Mouse (Mus musculus) large intestine, adult 2 months (tissue): ENCODE data around the gene Tmem79. TPM values are rescaled to one million over a fixed set of nuclear protein-coding genes. Genes with fewer than 3 reads are reported as not detected.
"Not testable (repeated sequence)": the region's sequence is repeated elsewhere in the genome, so short reads cannot be mapped to it uniquely, and the experiment has no call there.

Experiments
- DNase-seq: peaks from one replicate; pipeline ENCODE4 v3.0.0-alpha.2; 2012; ENCODE audit warnings: low read depth, low spot score
- WGBS: fragments of 180-500 bp; shearing (Covaris S2); methylation state at CpG from one replicate; pipeline ENCODE4 v1.1.7; 2018; 5-methylcytosine and 5-hydroxymethylcytosine counted together
- polyA plus RNA-seq: library from polyadenylated mRNA; depleted of rRNA; stranded (reverse); fragments of >200 nt; gene quantifications from 2 replicates; pipeline ENCODE4 v1.2.3, GENCODE M21; 2012; rRNA removed

The Tmem79 gene
- 30.3 and 41.6 TPM in 2 replicates for polyA plus RNA-seq

DNA sequence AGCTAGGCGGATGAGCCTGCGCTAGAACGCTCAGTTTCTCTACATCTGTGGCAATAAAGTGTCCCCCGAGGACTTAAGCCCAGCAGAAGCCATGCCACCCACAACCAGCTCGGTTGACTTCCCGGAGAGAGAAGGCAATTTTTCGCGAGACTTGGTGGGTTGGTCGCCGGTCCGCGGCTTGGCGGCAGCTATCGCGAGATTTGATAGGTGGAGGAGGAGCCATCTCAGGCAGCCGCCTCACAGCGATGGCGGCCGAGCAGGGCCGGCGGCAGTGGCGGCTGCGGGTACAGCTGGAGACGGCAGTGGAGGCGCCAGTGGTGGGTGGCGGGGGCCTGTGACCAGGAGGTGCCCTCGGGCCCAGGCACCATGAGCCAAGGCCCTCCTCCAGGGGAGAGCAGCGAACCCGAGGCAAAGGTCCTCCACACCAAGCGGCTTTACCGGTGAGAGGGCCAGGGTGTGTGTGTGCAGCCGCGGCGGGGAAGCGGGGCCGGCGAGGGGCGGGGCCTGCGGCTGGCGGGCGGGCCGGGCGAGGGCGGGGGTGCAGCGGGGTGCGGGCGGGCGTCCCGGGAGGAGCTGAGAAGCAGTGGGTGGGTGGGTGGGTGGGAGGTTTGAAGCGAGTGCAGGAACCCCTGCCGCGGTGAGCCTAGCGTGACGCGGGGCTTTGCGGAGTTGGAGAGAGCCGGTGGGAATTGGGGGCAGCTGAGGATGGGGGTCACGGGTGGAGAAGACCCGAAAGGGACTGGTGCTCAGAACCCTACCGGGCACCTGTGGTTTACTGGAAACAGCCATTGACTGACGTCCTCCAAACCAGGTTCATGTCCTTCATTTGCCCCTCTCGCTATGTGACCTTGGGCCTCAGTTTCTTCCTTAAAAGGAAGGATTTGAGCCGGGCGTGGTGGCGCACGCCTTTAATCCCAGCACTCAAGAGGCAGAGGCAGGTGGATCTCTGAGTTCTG is at the start of gene Tmem79, which contains the start of gene Smg5:
Tmem79 (minus strand) TSS at position 91 of the 956 bp plus-strand sequence.
Smg5 (plus strand) TSS at position 203 of the 956 bp plus-strand sequence.
- 1% methylated on average over 65 of the region's 66 CpGs for WGBS
- DNase-seq: peak; percentile 81

DNA sequence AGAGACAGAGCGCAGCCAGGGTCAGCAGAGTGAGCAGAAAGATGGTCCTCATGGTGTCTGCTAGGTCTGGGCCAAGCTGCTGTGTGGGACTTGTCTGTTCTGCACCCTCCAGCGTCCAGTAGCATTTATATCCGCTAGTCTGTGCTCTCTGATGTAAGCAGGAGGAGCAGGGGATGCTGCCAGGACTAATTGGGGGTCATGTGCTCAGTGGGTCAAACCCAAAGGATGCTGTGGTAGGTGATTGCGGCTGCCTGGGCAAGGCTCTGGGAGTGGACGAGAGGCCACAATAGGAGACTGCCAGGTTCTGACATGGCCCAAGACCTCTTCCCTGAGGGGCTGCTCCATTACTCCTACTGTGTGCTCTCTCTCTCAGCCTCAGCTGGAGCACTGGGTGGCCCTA is 48.4 kb upstream of the Tmem79 start, which contains the start of gene Bglap:
Bglap (minus strand) TSS at position 101 of the 400 bp plus-strand sequence.
- 71% methylated on average over 5 of the region's 5 CpGs for WGBS
- no peak for DNase-seq

DNA sequence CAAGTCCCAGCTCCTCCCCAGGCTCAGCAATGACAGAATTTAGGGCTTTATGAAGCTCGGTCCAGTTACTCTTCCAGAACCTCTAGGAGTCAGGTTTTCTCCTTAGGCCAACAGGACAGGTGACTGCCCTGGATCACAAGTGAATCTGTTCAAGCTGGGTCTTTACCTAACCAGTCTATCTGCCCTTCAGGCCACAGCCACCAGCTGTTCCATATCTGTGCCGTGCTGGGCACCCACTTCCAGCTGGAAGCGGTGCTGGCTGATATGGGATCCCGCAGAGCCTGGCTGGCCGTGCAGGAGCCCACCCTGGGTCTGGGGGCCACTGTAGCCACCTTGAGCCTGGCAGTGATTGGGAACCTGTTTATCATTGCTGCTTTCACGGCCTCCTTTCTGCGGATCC is 46.4 kb upstream of the Tmem79 start:
- WGBS: 50% methylated on average over 2 of the region's 7 CpGs
- not testable (repeated sequence) for DNase-seq

DNA sequence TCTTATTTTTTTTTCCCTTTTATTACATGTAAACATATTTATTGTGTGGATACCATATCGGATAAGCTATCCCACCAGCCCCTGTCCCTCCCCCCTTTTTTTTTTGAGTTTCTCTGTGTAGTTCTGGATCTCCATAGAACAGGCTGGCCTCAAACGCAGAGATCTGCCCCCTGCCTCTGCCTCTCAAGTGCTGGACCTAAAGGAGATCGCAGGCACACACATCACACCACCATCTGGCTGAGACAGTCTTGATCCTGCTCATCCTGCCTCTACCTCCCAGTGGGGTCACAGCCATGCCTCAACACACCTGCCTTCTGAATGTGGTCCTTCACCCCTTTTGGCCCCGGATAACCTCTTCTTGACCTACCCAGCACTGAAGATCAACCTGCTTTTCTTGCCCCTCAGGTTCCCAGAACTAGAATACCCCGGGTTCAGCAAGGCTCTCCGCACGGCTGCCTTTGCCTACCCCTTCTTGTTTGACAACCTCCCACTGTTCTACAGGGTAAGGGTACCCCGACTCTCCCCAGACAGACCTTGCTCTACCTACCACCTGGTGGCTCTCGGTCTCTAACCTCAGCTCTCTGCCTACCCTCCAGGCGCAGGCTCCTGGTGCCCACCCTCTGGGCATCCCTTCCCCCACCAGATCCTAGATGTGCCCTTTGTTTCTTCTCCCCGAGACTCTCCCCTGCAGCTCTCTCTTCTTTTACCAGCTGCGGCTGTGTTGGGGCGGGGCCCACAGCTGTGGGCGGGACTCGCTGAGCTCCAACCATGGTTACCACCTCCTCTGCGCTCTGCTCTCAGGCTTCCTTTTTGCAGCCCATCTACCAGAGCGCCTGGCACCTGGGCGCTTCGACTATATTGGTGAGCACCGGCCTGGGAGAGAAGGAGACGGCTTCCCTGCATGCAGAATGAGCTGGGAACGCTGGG is 45.7 kb upstream of the Tmem79 start:
- DNase-seq: not testable (repeated sequence)
- WGBS: 11% methylated on average over 22 of the region's 22 CpGs

DNA sequence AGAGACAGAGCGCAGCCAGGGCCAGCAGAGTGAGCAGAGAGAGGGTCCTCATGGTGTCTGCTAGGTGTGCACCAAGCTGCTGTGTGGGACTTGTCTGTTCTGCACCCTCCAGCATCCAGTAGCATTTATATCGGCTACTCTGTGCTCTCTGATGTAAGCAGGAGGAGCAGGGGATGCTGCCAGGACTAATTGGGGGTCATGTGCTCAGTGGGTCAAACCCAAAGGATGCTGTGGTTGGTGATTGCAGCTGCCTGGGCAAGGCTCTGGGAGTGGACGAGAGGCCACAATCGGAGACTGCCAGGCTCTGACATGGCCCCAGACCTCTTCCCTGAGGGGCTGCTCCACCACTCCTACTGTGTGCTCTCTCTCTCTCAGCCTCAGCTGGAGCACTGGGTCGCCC is 42.7 kb upstream of the Tmem79 start, which contains the start of gene Bglap2:
Bglap2 (minus strand) TSS at position 101 of the 400 bp plus-strand sequence.
- DNase-seq: not testable (repeated sequence)
- 81% methylated on average over 5 of the region's 5 CpGs for WGBS

DNA sequence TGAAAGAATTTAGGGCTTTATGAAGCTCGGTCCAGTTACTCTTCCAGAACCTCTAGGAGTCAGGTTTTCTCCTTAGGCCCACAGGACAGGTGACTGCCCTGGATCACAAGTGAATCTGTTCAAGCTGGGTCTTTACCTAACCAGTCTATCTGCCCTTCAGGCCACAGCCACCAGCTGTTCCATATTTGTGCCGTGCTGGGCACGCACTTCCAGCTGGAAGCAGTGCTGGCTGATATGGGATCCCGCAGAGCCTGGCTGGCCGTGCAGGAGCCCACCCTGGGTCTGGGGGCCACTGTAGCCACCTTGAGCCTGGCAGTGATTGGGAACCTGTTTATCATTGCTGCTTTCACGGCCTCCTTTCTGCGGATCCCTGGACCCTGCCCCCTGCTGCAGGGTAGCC is 40.7 kb upstream of the Tmem79 start:
- WGBS: 40% methylated on average over 6 of the region's 7 CpGs
- not testable (repeated sequence) for DNase-seq

DNA sequence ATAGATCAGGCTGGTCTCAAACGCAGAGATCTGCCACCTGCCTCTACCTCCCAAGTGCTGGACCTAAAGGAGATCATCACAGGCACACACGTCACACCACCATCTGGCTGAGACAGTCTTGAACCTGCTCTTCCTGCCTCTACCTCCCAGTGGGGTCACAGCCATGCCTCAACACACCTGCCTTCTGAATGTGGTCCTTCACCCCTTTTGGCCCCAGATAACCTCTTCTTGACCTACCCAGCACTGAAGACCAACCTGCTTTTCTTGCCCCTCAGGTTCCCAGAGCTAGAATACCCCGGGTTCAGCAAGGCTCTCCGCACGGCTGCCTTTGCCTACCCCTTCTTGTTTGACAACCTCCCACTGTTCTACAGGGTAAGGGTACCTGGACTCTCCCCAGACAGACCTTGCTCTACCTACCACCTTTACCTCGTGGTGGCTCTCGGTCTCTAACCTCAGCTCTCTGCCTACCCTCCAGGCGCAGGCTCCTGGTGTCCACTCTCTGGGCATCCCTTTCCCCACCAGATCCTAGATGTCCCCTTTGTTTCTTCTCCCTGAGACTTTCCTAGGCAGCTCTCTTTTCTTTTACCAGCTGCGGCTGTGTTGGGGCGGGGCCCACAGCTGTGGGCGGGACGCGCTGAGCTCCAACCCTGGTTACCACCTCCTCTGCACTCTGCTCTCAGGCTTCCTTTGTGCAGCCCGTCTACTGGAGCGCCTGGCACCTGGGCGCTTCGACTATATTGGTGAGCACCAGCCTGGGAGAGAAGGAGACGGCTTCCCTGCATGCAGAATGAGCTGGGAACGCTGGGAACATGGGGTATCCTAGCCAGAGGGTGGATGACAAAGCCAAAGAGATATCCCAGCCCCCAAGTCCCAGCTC is 40.0 kb upstream of the Tmem79 start:
- peak; percentile 21 for DNase-seq
- WGBS: 13% methylated on average over 19 of the region's 19 CpGs

DNA sequence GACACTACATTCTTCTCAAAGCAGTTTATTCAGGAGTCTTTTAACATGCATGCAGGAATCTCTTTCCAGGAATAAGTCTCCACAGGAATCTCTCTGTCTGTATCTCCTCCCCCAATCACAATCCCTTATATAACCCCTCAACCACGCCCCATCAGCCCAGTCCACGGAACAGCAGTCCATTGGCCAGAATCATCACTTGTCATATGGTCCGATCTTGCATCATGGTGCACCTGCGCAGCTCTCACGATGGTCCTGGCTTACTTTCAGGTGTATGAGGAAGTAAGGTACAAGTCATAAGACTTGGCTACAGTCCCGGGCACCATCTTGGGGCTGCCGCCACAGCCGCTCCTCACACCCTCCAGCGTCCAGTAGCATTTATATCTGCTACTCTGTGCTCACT is 36.7 kb upstream of the Tmem79 start, which contains the start of gene Bglap3:
Bglap3 (minus strand) TSS at position 101 of the 400 bp plus-strand sequence.
- 71% methylated on average over 9 of the region's 9 CpGs for WGBS
- DNase-seq: not testable (repeated sequence)

DNA sequence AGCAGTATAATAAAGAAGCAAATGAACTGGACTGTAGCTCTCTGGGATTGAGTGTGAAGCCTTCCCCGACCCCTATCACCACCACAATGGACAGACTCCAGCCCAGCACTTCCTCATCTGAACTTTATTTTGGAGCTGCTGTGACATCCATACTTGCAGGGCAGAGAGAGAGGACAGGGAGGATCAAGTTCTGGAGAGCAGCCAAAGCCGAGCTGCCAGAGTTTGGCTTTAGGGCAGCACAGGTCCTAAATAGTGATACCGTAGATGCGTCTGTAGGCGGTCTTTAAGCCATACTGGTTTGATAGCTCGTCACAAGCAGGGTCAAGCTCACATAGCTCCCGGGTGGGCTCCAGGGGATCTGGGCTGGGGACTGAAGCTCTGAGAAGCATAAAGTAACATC is 32.6 kb upstream of the Tmem79 start:
- WGBS: 89% methylated on average over 7 of the region's 7 CpGs
- DNase-seq: not testable (repeated sequence)

DNA sequence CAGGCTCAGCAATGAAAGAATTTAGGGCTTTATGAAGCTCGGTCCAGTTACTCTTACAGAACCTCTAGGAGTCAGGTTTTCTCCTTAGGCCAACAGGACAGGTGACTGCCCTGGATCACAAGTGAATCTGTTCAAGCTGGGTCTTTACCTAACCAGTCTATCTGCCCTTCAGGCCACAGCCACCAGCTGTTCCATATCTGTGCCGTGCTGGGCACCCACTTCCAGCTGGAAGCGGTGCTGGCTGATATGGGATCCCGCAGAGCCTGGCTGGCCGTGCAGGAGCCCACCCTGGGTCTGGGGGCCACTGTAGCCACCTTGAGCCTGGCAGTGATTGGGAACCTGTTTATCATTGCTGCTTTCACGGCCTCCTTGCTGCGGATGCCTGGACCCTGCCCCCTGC is 31.6 kb upstream of the Tmem79 start:
- WGBS: 71% methylated on average over 4 of the region's 7 CpGs

DNA sequence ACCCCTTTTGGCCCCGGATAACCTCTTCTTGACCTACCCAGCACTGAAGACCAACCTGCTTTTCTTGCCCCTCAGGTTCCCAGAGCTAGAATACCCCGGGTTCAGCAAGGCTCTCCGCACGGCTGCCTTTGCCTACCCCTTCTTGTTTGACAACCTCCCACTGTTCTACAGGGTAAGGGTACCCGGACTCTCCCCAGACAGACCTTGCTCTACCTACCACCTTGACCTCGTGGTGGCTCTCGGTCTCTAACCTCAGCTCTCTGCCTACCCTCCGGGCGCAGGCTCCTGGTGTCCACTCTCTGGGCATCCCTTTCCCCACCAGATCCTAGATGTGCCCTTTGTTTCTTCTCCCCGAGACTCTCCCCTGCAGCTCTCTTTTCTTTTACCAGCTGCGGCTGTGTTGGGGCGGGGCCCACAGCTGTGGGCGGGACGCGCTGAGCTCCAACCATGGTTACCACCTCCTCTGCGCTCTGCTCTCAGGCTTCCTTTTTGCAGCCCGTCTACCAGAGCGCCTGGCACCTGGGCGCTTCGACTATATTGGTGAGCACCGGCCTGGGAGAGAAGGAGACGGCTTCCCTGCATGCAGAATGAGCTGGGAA is 31.0 kb upstream of the Tmem79 start:
- 7% methylated on average over 22 of the region's 22 CpGs for WGBS
- DNase-seq: not testable (repeated sequence)

More for the DNA sequence above, 31.6 kb upstream of the Tmem79 start:
- DNase-seq: not testable (repeated sequence)

DNA sequence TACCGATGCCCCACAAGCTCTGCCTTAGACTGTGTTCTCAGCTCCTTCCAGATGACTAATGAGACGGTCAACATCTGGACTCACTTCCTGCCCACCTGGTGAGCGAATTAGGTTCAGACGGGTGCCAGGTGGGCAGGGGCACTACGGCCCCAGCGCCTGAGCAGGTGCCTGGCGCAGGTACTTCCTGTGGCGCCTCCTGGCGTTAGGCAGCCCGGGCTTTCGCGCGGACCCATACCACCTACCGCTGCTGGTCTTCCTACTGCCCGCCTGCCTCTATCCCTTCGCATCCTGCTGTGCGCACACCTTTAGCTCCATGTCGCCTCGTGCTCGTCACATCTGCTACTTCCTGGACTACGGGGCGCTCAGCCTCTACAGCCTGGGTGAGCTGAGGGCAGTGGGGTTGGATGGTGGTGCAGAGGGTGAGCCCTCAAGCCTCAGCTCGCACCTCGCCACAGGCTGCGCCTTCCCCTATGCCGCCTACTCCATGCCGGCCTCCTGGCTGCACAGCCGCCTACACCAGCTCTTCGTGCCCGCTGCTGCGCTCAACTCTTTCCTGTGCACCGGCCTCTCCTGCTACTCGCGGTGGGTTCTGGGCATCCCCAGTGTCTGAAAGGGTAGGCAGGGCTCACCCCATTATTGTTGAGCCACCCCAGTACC is 29.9 kb upstream of the Tmem79 start:
- WGBS: 58% methylated on average over 33 of the region's 34 CpGs
- DNase-seq: no peak

DNA sequence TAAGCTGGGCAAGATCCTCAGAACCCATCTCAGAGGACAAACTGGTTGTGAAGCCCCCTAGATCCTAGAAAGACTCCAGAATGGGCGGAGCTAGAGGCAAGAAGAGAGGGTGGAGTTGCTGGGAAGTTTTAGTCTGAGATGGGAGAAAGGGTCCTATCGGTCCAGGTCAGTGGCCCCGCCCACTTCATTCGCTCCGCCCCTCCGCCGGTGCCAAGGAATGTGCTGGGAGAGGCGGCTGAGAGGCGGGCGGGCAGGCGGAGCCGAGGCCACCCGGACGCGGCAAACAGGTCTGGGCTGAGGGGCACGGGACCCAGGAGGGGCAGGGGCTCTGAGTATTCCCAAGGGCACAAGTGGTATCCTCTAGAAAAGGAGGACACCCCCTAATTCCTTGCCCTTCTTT is 28.4 kb upstream of the Tmem79 start, which contains the start of gene Paqr6:
Paqr6 (plus strand) TSS at position 248 of the 400 bp plus-strand sequence.
- 8% methylated on average over 16 of the region's 16 CpGs for WGBS
- DNase-seq: no peak

DNA sequence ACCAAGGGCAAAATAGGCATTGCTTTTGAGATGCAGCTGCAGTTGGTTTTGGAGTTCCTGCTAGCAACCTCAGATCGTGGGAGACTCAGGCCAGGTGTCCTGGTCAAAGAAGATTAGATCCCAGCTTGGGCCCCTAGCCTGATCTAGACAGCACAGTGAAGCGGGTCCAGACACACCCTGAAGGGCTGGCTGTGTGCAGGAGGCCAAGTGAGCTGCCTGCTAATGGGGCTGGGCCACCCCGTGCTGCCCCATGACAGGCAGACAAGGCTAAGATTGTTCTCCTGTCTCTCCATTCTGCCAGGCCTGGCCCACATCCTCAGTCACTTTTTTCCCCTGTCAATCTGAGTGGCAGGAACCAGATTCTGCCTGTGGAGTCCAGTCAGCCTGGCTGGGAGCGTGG is 27.8 kb upstream of the Tmem79 start:
- no peak for DNase-seq
- WGBS: 34% methylated on average over 4 of the region's 4 CpGs

DNA sequence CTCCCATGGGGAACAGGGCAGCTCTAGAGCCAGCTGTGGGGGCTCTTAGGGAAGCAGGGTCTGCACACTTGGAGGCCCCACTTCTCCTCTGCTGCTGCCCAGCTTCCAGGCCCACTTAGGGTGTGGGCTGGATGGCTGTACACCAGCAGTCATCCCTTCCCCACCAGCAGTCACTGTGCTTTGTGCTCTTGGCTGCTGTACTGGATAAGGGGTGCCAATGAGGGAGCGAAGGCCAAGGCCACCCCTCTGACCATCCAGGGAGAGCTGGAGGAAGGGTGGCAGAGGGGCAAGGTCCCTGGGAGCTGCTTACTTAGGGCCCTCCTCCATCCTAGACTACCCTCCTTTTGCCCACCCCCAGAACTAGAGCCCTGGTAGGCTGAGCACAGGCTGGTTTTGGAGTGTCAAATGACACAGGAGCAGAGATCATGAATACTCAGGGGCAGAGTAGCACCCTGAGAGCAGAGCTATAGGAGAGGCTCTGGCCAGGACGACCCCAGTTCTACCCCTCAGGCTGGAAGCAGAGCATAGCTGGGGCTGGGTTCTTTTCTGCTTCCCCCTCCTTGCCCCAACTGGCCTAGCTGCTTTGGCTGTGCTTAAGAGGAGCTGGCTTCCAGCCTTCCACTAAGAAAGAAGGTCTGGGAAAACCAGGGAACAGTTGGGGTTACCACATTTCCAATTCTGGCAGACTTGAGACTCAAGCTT is 25.8 kb upstream of the Tmem79 start:
- 81% methylated on average over 2 of the region's 2 CpGs for WGBS
- DNase-seq: no peak

DNA sequence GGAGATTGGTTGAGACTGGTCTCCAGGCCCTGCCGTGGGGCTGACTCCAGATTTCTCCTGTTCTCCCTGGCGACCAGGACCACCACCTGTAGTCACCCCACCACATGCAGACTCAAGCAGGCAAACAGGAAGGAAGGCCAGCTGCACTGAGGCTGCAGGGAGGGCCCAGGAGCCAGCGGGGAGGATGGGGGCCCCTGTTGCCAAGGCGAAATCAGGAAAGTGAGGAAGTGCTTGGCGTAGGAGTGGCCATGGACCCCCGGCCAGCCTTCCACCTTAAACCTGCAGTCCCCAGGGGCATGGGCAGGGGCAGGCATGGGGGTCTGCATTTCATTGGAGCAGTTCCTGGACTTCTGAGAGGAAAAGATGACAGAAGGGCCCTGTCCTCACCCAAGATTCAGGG is 25.1 kb upstream of the Tmem79 start:
- 73% methylated on average over 6 of the region's 6 CpGs for WGBS
- no peak for DNase-seq

DNA sequence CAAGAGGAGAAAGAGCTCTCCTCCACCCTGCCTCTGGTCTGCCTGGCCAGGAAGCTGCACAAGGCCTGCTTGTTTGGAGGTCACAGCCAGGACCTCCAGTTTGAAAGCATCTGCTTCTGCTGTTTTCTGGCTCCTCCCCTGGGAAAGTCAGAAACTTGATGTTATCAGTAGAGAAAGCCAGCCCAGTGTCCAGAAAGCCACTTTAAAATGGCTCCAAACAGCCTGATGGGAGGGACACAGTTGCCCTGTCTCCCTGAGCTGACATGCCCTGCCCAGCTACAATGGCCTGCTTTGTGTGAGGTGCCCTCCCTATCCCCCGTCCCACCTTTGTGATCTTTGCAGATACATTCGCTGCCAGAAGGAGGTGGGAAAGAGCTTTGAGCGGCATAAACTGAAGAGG is 24.0 kb upstream of the Tmem79 start:
- 78% methylated on average over 3 of the region's 3 CpGs for WGBS
- no peak for DNase-seq
